8 mouse cellular contexts compared by ENCODE assay signal in the genomic region with DNA sequence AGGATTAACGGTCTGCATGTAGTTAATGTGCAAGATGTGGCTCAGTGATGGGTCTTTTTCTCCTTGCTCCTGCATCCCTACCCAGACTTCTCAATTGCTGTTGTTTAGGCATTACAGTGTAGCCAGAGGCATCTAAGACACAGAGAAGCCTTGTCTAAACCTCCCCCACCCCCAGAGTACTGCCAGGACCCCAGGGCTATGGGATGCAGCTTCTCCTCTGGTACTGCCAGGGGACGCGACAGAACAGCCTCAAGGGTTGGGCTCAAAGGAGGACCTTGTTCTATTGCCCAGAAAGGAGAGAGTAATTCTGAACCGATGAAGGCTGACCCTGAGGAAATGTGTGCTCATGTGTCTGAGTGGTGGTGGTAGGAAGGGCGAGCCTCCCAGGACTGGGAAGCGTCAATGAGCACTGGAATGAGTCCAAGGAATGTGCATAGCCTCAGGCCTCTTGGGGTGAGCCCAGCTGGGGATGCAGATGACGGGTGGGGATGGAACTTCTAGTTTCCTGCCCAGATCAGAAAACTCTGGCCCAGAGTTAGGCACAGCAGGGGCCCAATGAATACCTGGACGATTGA. TPM values are rescaled to one million over a fixed set of nuclear protein-coding genes. Genes with fewer than 3 reads are reported as not detected.
DNase-seq lines count a peak whose midpoint lies in the region; ATAC-seq and TF ChIP-seq lines count a peak whose summit lies in the region.

No protein-coding gene starts in this region.

- ATAC-seq in kidney, embryonic 15.5 days (replicated peaks; ENCODE audit: low FRiP score): no peak
- ATAC-seq in heart, postnatal 0 days (ENCODE audit: insufficient read depth, low read depth): peak; percentile 80
- no peak for ATAC-seq in forebrain, embryonic 12.5 days (ENCODE audit: low FRiP score)

- no peak overlapping the region for H3K9ac ChIP-seq in kidney, embryonic 15.5 days
- no peak overlapping the region for H3K9ac ChIP-seq in heart, postnatal 0 days (replicated peaks; ENCODE audit: low read depth, low read length)
- H3K9ac ChIP-seq in forebrain, embryonic 12.5 days: no peak overlapping the region

- H3K4me1 ChIP-seq in kidney, embryonic 15.5 days: 0 out of 2 replicates have a peak, but pooled peaks cover 4% of the 10 kb centered on the region
- H3K4me1 ChIP-seq in heart, postnatal 0 days (ENCODE audit: control insufficient read depth, insufficient read depth): peaks cover 12% of the 10 kb centered on the region; the same call in 1 of the 2 replicates
- H3K4me1 ChIP-seq in forebrain, embryonic 12.5 days: no peaks in the 10 kb centered on the region

- no peak for TF ChIP-seq CTCF in heart, postnatal 0 days (IDR thresholded peaks at IDR 0.05; ENCODE audit: low read depth)

- no peaks in the 10 kb centered on the region for H3K9me3 ChIP-seq in kidney, embryonic 15.5 days (replicated peaks)
- H3K9me3 ChIP-seq in heart, postnatal 0 days (replicated peaks; ENCODE audit: control insufficient read depth, low read length): no peaks in the 10 kb centered on the region
- H3K9me3 ChIP-seq in forebrain, embryonic 12.5 days: no peaks in the 10 kb centered on the region

- H3K27ac ChIP-seq in kidney, embryonic 15.5 days: no peak overlapping the region
- peak overlapping the region; percentile 53 for H3K27ac ChIP-seq in heart, postnatal 0 days (ENCODE audit: low read depth)
- H3K27ac ChIP-seq in forebrain, embryonic 12.5 days: no peak overlapping the region

- no peak for TF ChIP-seq EP300 in heart, postnatal 0 days (IDR thresholded peaks at IDR 0.05; ENCODE audit: low read depth)

- 74% methylated on average over 8 of the region's 8 CpGs for WGBS in kidney, embryonic 15.5 days
- WGBS in heart, postnatal 0 days: 28% methylated on average over 8 of the region's 8 CpGs
- 88% methylated on average over 8 of the region's 8 CpGs for WGBS in forebrain, embryonic 12.5 days

- H3K27me3 ChIP-seq in kidney, embryonic 15.5 days: no peaks in the 10 kb centered on the region
- H3K27me3 ChIP-seq in heart, postnatal 0 days (ENCODE audit: control insufficient read depth, insufficient read depth, low read length): no peaks in the 10 kb centered on the region
- H3K27me3 ChIP-seq in forebrain, embryonic 12.5 days: no peaks in the 10 kb centered on the region

- no peak overlapping the region for H3K4me2 ChIP-seq in kidney, embryonic 15.5 days
- no peak overlapping the region for H3K4me2 ChIP-seq in heart, postnatal 0 days (ENCODE audit: low read depth, low read length)
- H3K4me2 ChIP-seq in forebrain, embryonic 12.5 days: no peak overlapping the region

- peaks cover 98% of the 10 kb centered on the region for H3K36me3 ChIP-seq in kidney, embryonic 15.5 days
- H3K36me3 ChIP-seq in heart, postnatal 0 days (replicated peaks; ENCODE audit: control insufficient read depth, insufficient read depth, low read length): peaks cover 68% of the 10 kb centered on the region
- H3K36me3 ChIP-seq in forebrain, embryonic 12.5 days (replicated peaks): peaks cover 95% of the 10 kb centered on the region

- peak; percentile 73 for DNase-seq in kidney, adult 11 months
- DNase-seq in ZHBTc4 (ENCODE audit: low read depth, low spot score): peak; percentile 96
- peak; percentile 70 for DNase-seq in heart, postnatal 0 days (ENCODE audit: low spot score)
- peak; percentile 81 for DNase-seq in lung, postnatal 25 days (ENCODE audit: low spot score)
- no peak for DNase-seq in spleen, adult 18-20 months
- DNase-seq in thymus, postnatal 36 days: no peak

- no peak overlapping the region for H3K4me3 ChIP-seq in kidney, embryonic 15.5 days (replicated peaks)
- H3K4me3 ChIP-seq in heart, postnatal 0 days (ENCODE audit: low read depth, low read length): no peak overlapping the region
- H3K4me3 ChIP-seq in forebrain, embryonic 12.5 days (replicated peaks): no peak overlapping the region

RNA-seq across cellular contexts. Expression of a gene that starts 19.1 kb away (rescaled TPM):
- polyA plus RNA-seq in kidney, embryonic 15.5 days (2015; fragmentation: Nextera tagmentation; extraction: Ambion mirVana): 16.4 and 17.3 TPM in 2 replicates
- 1.5 and 3.0 TPM in 2 replicates for total RNA-seq in heart, postnatal 0 days (2014; rRNA removed; ENCODE audit: low replicate concordance)
- polyA plus RNA-seq in heart, postnatal 0 days (2015; fragmentation: Nextera tagmentation; extraction: Ambion mirVana): 8.9 and 9.8 TPM in 2 replicates
- polyA plus RNA-seq in forebrain, embryonic 12.5 days (2016; fragmentation: Nextera tagmentation; extraction: Ambion mirVana): 3.4 and 4.5 TPM in 2 replicates

RNA-seq across cellular contexts. Expression of a gene that starts 25.4 kb away (rescaled TPM):
- 86.8 and 100 TPM in 2 replicates for polyA plus RNA-seq in kidney, embryonic 15.5 days (2015; fragmentation: Nextera tagmentation; extraction: Ambion mirVana)
- total RNA-seq in heart, postnatal 0 days (2014; rRNA removed; ENCODE audit: low replicate concordance): 29.8 and 66.1 TPM in 2 replicates
- polyA plus RNA-seq in heart, postnatal 0 days (2015; fragmentation: Nextera tagmentation; extraction: Ambion mirVana): 54.2 and 56.5 TPM in 2 replicates
- polyA plus RNA-seq in forebrain, embryonic 12.5 days (2016; fragmentation: Nextera tagmentation; extraction: Ambion mirVana): 84.6 and 86.2 TPM in 2 replicates

RNA-seq across cellular contexts. Expression of a gene that starts 25.7 kb away (rescaled TPM):
- 52.6 and 57.7 TPM in 2 replicates for polyA plus RNA-seq in kidney, embryonic 15.5 days (2015; fragmentation: Nextera tagmentation; extraction: Ambion mirVana)
- 42.1 and 51.4 TPM in 2 replicates for total RNA-seq in heart, postnatal 0 days (2014; rRNA removed; ENCODE audit: low replicate concordance)
- 44.1 and 45.8 TPM in 2 replicates for polyA plus RNA-seq in heart, postnatal 0 days (2015; fragmentation: Nextera tagmentation; extraction: Ambion mirVana)
- 43.1 and 43.6 TPM in 2 replicates for polyA plus RNA-seq in forebrain, embryonic 12.5 days (2016; fragmentation: Nextera tagmentation; extraction: Ambion mirVana)

RNA-seq across cellular contexts. Expression of a gene that starts 33.6 kb away (rescaled TPM):
- polyA plus RNA-seq in kidney, embryonic 15.5 days (2015; fragmentation: Nextera tagmentation; extraction: Ambion mirVana): 2.6 and 2.8 TPM in 2 replicates
- total RNA-seq in heart, postnatal 0 days (2014; rRNA removed; ENCODE audit: low replicate concordance): 1.4 and 3.9 TPM in 2 replicates
- 0.31 and 0.55 TPM in 2 replicates for polyA plus RNA-seq in heart, postnatal 0 days (2015; fragmentation: Nextera tagmentation; extraction: Ambion mirVana)
- 6.7 and 8.8 TPM in 2 replicates for polyA plus RNA-seq in forebrain, embryonic 12.5 days (2016; fragmentation: Nextera tagmentation; extraction: Ambion mirVana)

RNA-seq across cellular contexts. Expression of a gene that starts 38.1 kb away (rescaled TPM):
- polyA plus RNA-seq in kidney, embryonic 15.5 days (2015; fragmentation: Nextera tagmentation; extraction: Ambion mirVana): 16.2 TPM in 2 replicates
- 10.8 and 19.2 TPM in 2 replicates for total RNA-seq in heart, postnatal 0 days (2014; rRNA removed; ENCODE audit: low replicate concordance)
- polyA plus RNA-seq in heart, postnatal 0 days (2015; fragmentation: Nextera tagmentation; extraction: Ambion mirVana): 12.5 and 13.6 TPM in 2 replicates
- 5.1 and 5.5 TPM in 2 replicates for polyA plus RNA-seq in forebrain, embryonic 12.5 days (2016; fragmentation: Nextera tagmentation; extraction: Ambion mirVana)

Comparison
In these comparisons a context has a peak if more than half of its experiments do, and no peak if none do; other contexts are left out.
1. DNase-seq: peak in kidney, adult 11 months (single experiment), ZHBTc4 (single experiment), heart, postnatal 0 days (single experiment) and lung, postnatal 25 days (single experiment); none in spleen, adult 18-20 months (0 of 2) and thymus, postnatal 36 days (0 of 2).